Mouse (Mus musculus) small intestine, adult 10 weeks (tissue): ENCODE measurements around the gene Axin1. TPM values are rescaled to one million over a fixed set of nuclear protein-coding genes. Genes with fewer than 3 reads are reported as not detected.

Source experiments
- polyA plus RNA-seq: library from polyadenylated mRNA; stranded (reverse); fragments of 350-450 nt; fragmentation: Illumina TruSeq; extraction: RNeasy Lipid Tissue Mini Kit (QIAGEN cat#74804); gene quantifications from one replicate; pipeline ENCODE4 v1.2.3, GENCODE M21; 2014; ENCODE audit warnings: low replicate concordance

Axin1 gene
- polyA plus RNA-seq, result 10.7 TPM

GRCm38 (mm10) chr17:26138239-26138836 is at the start of gene Axin1:
TSS of gene Axin1 (plus strand) at chr17:26138688.

GRCm38 (mm10) chr17:26089905-26090632 is 48.4 kb upstream of the Axin1 start, which contains the start of gene Decr2:
TSS of gene Decr2 (minus strand) at chr17:26090337.

DNA sequence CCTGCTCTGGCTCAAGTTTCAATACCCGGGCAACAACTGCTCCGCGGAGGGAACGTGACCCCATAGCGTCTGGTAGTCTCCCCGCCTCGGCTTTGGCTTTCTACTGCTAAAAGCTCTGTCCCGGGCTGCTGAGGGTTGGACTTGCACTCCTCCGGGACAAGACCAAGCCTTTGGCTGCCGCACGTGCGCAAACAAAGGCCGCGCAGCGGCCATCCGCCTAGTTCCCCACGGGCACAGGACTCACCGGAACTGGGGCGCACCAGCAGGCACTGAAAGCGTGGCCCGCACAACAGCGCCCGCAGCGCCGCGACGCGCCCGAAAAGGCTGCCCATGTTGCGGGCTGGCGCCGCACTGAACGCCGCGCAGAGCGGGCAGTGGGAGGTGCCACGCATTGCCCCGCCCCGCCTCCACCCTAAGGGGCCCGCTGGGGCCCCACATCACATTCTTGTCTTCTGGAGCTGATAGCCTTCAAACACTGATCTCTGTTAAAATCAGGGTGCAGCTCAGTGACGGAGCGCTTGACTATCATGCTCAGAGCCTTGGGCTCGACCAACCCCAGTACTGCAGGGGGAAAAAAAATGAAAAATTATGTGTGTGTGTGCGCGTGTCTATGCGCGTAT is 43.3 kb upstream of the Axin1 start, which contains the start of gene Nme4:
Gene Nme4 (minus strand): TSS at position 482 of the 620 bp plus-strand sequence.

DNA sequence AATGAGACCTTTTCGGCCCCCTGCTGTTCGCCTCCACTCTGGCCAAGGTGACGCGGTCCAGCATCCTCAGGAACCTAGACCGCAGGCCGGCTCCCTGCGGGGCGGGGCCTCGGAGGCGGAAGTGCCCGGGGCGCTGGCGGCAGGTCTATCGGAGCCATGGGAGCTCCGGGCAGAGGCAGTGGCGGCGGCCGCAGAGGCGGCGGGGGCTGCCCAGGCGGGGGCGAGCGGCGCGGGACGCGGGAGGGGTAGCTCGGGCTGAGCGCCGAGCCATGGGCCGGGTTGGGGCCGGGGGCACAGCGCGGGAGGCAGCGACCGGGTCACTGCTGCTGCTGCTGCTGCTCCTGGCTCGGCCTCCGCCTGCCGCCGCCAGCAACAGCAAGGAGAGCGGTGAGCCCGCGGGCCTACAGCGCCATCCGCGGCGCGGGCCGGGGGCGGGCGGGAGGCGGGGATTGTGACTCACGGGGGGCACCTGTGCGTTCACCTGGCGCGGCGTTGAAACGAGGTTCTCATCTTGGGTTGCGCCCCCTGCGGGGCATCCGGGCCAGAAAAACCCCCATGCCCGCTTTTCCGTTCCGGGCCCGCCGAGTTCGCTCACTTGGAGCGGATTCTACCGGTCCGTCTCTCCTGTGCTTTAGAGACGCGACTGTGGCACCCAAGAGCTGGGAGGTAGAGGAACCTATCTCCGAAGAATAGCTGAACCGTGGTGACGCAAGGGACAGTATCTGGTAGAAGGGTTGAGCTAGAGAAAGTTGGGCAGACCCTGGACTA is 25.1 kb upstream of the Axin1 start, which contains the start of gene Tmem8:
Gene Tmem8 (plus strand): TSS at position 119 of the 768 bp plus-strand sequence.

GRCm38 (mm10) chr17:26123267-26123684 is 15.2 kb upstream of the Axin1 start, which contains the start of gene Mrpl28:
TSS of gene Mrpl28 (plus strand) at chr17:26123500.

DNA sequence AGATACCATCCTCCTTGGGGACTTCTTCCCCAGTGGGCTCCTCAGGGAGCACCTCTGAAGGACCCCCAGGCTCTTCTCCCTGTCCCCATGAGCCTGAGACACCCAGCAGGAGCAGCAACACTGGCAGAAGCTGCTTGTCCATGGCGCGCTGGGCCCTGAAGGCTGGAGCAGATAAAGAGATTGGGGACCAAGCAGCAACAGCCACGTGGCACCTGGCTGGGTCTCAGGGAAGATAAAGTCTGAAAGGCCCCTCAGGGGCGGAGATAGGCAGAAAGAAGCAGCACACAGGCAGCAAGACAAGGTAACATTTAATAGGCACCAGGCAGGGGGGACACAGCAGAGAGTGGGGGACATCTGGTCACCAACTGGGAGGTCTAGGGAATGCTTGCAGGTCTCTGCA is 60.4 kb downstream of the Axin1 start, which contains the start of gene Pdia2:
Gene Pdia2 (minus strand): TSS at position 196 of the 400 bp plus-strand sequence.

DNA sequence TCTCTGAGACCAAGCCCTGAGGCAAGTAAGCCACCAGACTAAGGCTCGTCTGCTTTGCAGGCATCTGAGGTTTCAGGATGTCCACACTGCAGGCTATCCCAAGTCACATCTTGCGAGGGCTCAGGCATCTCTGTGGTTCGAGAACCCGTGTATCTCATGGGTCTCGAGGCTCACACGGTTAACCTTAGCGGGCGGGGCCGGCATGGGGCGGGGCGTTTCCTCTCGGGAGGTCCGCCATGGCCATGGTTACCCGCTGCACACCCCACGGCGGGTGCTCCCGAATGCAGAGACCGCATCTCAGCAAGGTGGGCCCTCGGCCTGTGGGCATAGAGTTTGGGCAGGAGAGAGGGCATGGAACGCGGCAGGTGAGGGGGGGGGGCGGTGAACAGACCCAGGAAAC is 64.2 kb downstream of the Axin1 start, which contains the start of gene Rgs11:
Gene Rgs11 (plus strand): TSS at position 215 of the 400 bp plus-strand sequence.

DNA sequence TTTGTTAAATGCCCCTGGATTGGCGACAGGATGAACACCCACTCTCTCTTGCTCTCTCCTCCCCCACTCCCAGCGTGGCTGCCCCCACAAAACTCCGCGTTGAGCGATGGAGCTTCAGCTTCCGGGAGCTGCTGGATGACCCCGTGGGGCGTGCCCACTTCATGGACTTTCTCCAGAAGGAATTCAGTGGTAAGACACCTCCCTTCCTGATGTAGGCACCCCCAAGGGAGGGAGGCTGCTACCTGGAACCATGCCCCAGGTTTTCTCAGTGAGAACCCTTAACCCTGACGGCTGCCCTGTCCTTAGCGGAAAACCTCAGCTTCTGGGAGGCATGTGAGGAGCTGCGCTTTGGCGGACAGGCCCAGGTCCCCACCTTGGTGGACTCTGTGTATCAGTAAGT is 69.2 kb downstream of the Axin1 start, which contains the start of gene Arhgdig:
Gene Arhgdig (minus strand): TSS at position 101 of the 400 bp plus-strand sequence.

GRCm38 (mm10) chr17:26244101-26244841 is 105.8 kb downstream of the Axin1 start, which contains the start of gene Fam234a:
TSS of gene Fam234a (minus strand) at chr17:26244242.

Other genes starting within 250 kb of the Axin1 start
- gene Rab40c, start 219.0 kb upstream of the Axin1 start, polyA plus RNA-seq, result 0.48 TPM
- gene Pigq, start 193.8 kb upstream of the Axin1 start, polyA plus RNA-seq, result 23.5 TPM
- gene Nhlrc4, start 193.7 kb upstream of the Axin1 start, polyA plus RNA-seq, result not detected
- gene A930017K11Rik, start 186.1 kb upstream of the Axin1 start, polyA plus RNA-seq, result not detected
- gene Capn15, start 152.9 kb upstream of the Axin1 start, polyA plus RNA-seq, result 1.8 TPM
- 7.1 TPM for gene Rab11fip3, start 69.1 kb upstream of the Axin1 start, polyA plus RNA-seq
- gene Decr2, start 48.4 kb upstream of the Axin1 start, polyA plus RNA-seq, result 48.4 TPM
- not detected for gene Nme4, start 43.1 kb upstream of the Axin1 start, polyA plus RNA-seq
- gene Tmem8, start 25.4 kb upstream of the Axin1 start, polyA plus RNA-seq, result 8.8 TPM
- 5.3 TPM for gene Mrpl28, start 15.2 kb upstream of the Axin1 start, polyA plus RNA-seq
- gene Pdia2, start 60.4 kb downstream of the Axin1 start, polyA plus RNA-seq, result 0.26 TPM
- not detected for gene Rgs11, start 64.3 kb downstream of the Axin1 start, polyA plus RNA-seq
- not detected for gene Arhgdig, start 69.1 kb downstream of the Axin1 start, polyA plus RNA-seq
- 81.2 TPM for gene Fam234a, start 105.6 kb downstream of the Axin1 start, polyA plus RNA-seq
- gene Luc7l, start 114.2 kb downstream of the Axin1 start, polyA plus RNA-seq, result 62.6 TPM